Mouse (Mus musculus): ENCODE data around the gene Eprs. TPM values are rescaled to one million over a fixed set of nuclear protein-coding genes. Genes with fewer than 3 reads are reported as not detected.

Gene Eprs
- total and polyA plus RNA-seq, 3 experiments: 16.2 to 289 (median 227) TPM

DNA sequence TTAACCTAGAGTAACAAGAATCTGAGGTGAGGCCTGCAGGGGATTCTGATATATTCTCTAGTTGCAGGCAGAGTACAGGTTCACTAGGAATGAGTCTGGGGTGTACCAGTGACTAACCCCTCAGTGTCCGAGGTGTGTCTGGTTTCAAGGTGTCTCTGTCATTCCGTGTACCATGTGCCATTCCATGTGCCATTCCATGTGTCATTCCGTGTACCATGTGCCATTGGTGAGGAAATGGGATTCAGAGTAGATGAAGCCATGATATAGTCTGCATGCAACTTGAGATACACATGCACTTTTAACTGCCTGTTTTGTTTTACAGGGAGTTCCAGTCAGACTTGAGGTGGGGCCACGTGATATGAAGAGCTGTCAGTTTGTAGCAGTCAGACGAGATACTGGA, 57.0 kb downstream of the Eprs start:
- H3K9me3 ChIP-seq (replicated peaks): no peaks in the 10 kb centered on the region
- peaks cover 92% of the 10 kb centered on the region for H3K36me3 ChIP-seq (replicated peaks)
- H3K4me1 ChIP-seq (ENCODE audit: insufficient read depth, low read depth, low read length): peaks cover 2% of the 10 kb centered on the region; the same call in 1 of the 2 replicates
- TF ChIP-seq GATA1 (IDR thresholded peaks at IDR 0.05; ENCODE audit: borderline replicate concordance, low read length) (no peak), TAL1 (conservative IDR thresholded peaks at IDR 0.05; ENCODE audit: low read depth, low read length) (no peak), GATA2 (IDR thresholded peaks at IDR 0.05; ENCODE audit: borderline replicate concordance, low read depth, low read length) (no peak), CTCF (IDR thresholded peaks at IDR 0.05; ENCODE audit: low read depth, low read length) (no peak), POLR2AphosphoS5 (IDR thresholded peaks at IDR 0.05; ENCODE audit: insufficient replicate concordance, low read depth, low read length) (no peak)
- DNase-seq (ENCODE audit: low spot score) (no peak), ATAC-seq (ENCODE audit: extremely low read depth, insufficient number of reproducible peaks, low FRiP score, poor library complexity, severe bottlenecking) (no peak)
- no peaks in the 10 kb centered on the region for H3K27me3 ChIP-seq (ENCODE audit: insufficient read depth, low read length)
- no peak overlapping the region for H3K4me3 ChIP-seq (ENCODE audit: low read depth, low read length)

DNA sequence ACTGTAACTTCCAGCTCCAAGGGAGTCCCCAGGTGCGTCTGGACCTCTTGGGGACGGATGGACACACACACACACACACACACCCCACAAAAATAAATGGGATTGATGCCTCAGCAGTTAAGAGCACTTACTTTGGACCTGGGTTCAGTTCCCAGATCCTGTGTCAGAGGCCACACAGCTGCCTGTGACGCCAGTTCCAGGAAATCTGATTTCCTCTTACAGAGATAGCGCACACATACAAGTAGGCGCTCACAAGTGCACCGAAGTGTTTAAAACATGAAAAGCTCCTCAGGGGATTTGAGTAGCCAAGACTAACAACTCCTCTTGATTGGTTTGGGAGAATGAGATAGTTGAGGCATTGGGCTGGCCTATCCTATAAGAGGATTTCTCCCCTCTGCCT, 57.9 kb downstream of the Eprs start:
- ATAC-seq (ENCODE audit: extremely low read depth, insufficient number of reproducible peaks, low FRiP score, poor library complexity, severe bottlenecking): no peak
- peaks cover 91% of the 10 kb centered on the region for H3K36me3 ChIP-seq (replicated peaks)

GRCm38 (mm10) chr1:185426583-185426982, 63.7 kb downstream of the Eprs start:
- peaks cover 2% of the 10 kb centered on the region; the same call in 1 of the 2 replicates for H3K4me1 ChIP-seq (ENCODE audit: insufficient read depth, low read depth, low read length)
- no peak overlapping the region for H3K4me3 ChIP-seq (ENCODE audit: low read depth, low read length)
- no peaks in the 10 kb centered on the region for H3K27me3 ChIP-seq (ENCODE audit: insufficient read depth, low read length)
- TF ChIP-seq POLR2AphosphoS5 (IDR thresholded peaks at IDR 0.05; ENCODE audit: insufficient replicate concordance, low read depth, low read length) (no peak), CTCF (IDR thresholded peaks at IDR 0.05; ENCODE audit: low read depth, low read length) (no peak), TAL1 (conservative IDR thresholded peaks at IDR 0.05; ENCODE audit: low read depth, low read length) (no peak), GATA1 (IDR thresholded peaks at IDR 0.05; ENCODE audit: borderline replicate concordance, low read length) (no peak), GATA2 (IDR thresholded peaks at IDR 0.05; ENCODE audit: borderline replicate concordance, low read depth, low read length) (no peak)
- H3K9me3 ChIP-seq (replicated peaks): no peaks in the 10 kb centered on the region
- DNase-seq (ENCODE audit: low spot score) (no peak), ATAC-seq (ENCODE audit: extremely low read depth, insufficient number of reproducible peaks, low FRiP score, poor library complexity, severe bottlenecking) (no peak)
- peaks cover 70% of the 10 kb centered on the region for H3K36me3 ChIP-seq (replicated peaks)

More for the DNA sequence above, 57.9 kb downstream of the Eprs start:
- Histone ChIP-seq H3K27me3 (ENCODE audit: insufficient read depth, low read length) (no peaks in the 10 kb centered on the region), H3K9me3 (replicated peaks) (no peaks in the 10 kb centered on the region), H3K4me1 (ENCODE audit: insufficient read depth, low read depth, low read length) (peaks cover 2% of the 10 kb centered on the region; the same call in 1 of the 2 replicates), H3K4me3 (ENCODE audit: low read depth, low read length) (no peak overlapping the region)
- no peak for DNase-seq (ENCODE audit: low spot score)
- TF ChIP-seq POLR2AphosphoS5 (IDR thresholded peaks at IDR 0.05; ENCODE audit: insufficient replicate concordance, low read depth, low read length) (no peak), GATA2 (IDR thresholded peaks at IDR 0.05; ENCODE audit: borderline replicate concordance, low read depth, low read length) (no peak), GATA1 (IDR thresholded peaks at IDR 0.05; ENCODE audit: borderline replicate concordance, low read length) (no peak), CTCF (IDR thresholded peaks at IDR 0.05; ENCODE audit: low read depth, low read length) (no peak), TAL1 (conservative IDR thresholded peaks at IDR 0.05; ENCODE audit: low read depth, low read length) (no peak)

GRCm38 (mm10) chr1:185430488-185430887, 67.6 kb downstream of the Eprs start:
- ATAC-seq (ENCODE audit: extremely low read depth, insufficient number of reproducible peaks, low FRiP score, poor library complexity, severe bottlenecking): no peak
- peaks cover 21% of the 10 kb centered on the region for H3K4me1 ChIP-seq (ENCODE audit: insufficient read depth, low read depth, low read length)

DNA sequence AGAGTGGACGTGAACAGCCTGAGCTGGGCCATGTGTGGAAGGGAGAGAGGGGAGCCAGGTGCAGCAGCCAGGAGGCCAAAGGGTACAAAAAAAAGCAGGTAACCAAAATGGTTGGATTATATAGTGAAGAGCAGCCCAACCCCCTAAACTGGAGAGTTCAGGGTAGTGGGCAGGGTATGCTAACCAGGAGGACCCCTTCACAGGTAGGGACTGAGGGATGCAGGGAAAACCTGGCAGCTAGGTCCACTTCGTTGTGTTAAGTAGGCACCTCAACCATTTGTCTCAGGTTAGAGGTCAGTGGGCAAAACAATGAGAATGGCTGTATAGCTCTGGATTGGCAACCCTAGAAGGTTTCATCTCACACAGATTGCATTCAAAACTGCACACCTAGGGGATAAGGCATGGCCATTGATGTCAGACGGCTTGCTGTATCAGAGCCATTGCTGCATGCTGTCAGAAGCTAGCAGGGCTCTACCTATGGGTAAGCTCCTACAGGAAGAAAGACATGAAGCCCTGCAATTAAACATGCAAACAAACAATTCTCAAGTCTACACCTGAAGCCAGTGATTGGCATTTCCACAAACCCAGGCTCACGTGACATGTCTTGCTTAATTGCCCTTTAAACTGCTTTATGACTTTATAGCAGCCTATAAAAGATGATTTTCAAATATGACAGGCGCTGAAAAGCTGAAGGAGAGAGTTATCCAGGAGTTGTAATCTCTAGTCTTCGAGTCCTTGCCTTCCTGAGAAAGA, 68.6 kb downstream of the Eprs start:
- H3K4me3 ChIP-seq (ENCODE audit: low read depth, low read length): no peak overlapping the region
- H3K4me1 ChIP-seq (ENCODE audit: insufficient read depth, low read depth, low read length): peaks cover 21% of the 10 kb centered on the region
- peaks cover 30% of the 10 kb centered on the region for H3K36me3 ChIP-seq (replicated peaks)
- ATAC-seq (ENCODE audit: extremely low read depth, insufficient number of reproducible peaks, low FRiP score, poor library complexity, severe bottlenecking) (no peak), DNase-seq (ENCODE audit: low spot score) (no peak)
- no peaks in the 10 kb centered on the region for H3K9me3 ChIP-seq (replicated peaks)
- H3K27me3 ChIP-seq (ENCODE audit: insufficient read depth, low read length): no peaks in the 10 kb centered on the region
- TF ChIP-seq GATA1 (IDR thresholded peaks at IDR 0.05; ENCODE audit: borderline replicate concordance, low read length): no peak
- TF ChIP-seq TAL1 (conservative IDR thresholded peaks at IDR 0.05; ENCODE audit: low read depth, low read length): no peak
- TF ChIP-seq GATA2 (IDR thresholded peaks at IDR 0.05; ENCODE audit: borderline replicate concordance, low read depth, low read length): no peak
- TF ChIP-seq CTCF (IDR thresholded peaks at IDR 0.05; ENCODE audit: low read depth, low read length): no peak
- no peak for TF ChIP-seq POLR2AphosphoS5 (IDR thresholded peaks at IDR 0.05; ENCODE audit: insufficient replicate concordance, low read depth, low read length)

More at GRCm38 (mm10) chr1:185430488-185430887, 67.6 kb downstream of the Eprs start:
- H3K9me3 ChIP-seq (replicated peaks): no peaks in the 10 kb centered on the region
- TF ChIP-seq GATA1 (IDR thresholded peaks at IDR 0.05; ENCODE audit: borderline replicate concordance, low read length): no peak
- TF ChIP-seq GATA2 (IDR thresholded peaks at IDR 0.05; ENCODE audit: borderline replicate concordance, low read depth, low read length): no peak
- no peak for TF ChIP-seq CTCF (IDR thresholded peaks at IDR 0.05; ENCODE audit: low read depth, low read length)
- no peak for TF ChIP-seq TAL1 (conservative IDR thresholded peaks at IDR 0.05; ENCODE audit: low read depth, low read length)
- no peak for TF ChIP-seq POLR2AphosphoS5 (IDR thresholded peaks at IDR 0.05; ENCODE audit: insufficient replicate concordance, low read depth, low read length)
- H3K4me3 ChIP-seq (ENCODE audit: low read depth, low read length): no peak overlapping the region
- no peak for DNase-seq (ENCODE audit: low spot score)
- no peaks in the 10 kb centered on the region for H3K27me3 ChIP-seq (ENCODE audit: insufficient read depth, low read length)
- H3K36me3 ChIP-seq (replicated peaks): peaks cover 37% of the 10 kb centered on the region

- H3K36me3 ChIP-seq (replicated peaks): peaks cover 24% of the 10 kb centered on the region
- no peaks in the 10 kb centered on the region for H3K9me3 ChIP-seq (replicated peaks)
- ATAC-seq (ENCODE audit: extremely low read depth, insufficient number of reproducible peaks, low FRiP score, poor library complexity, severe bottlenecking) (no peak), DNase-seq (ENCODE audit: low spot score) (no peak)
- H3K27me3 ChIP-seq (ENCODE audit: insufficient read depth, low read length): no peaks in the 10 kb centered on the region
- TF ChIP-seq POLR2AphosphoS5 (IDR thresholded peaks at IDR 0.05; ENCODE audit: insufficient replicate concordance, low read depth, low read length) (no peak), GATA2 (IDR thresholded peaks at IDR 0.05; ENCODE audit: borderline replicate concordance, low read depth, low read length) (no peak), TAL1 (conservative IDR thresholded peaks at IDR 0.05; ENCODE audit: low read depth, low read length) (no peak), CTCF (IDR thresholded peaks at IDR 0.05; ENCODE audit: low read depth, low read length) (no peak), GATA1 (IDR thresholded peaks at IDR 0.05; ENCODE audit: borderline replicate concordance, low read length) (no peak)
- peaks cover 21% of the 10 kb centered on the region for H3K4me1 ChIP-seq (ENCODE audit: insufficient read depth, low read depth, low read length)
- H3K4me3 ChIP-seq (ENCODE audit: low read depth, low read length): no peak overlapping the region
Observed at GRCm38 (mm10) chr1:185431998-185432317, 69.1 kb downstream of the Eprs start.

Data from G1E (cell line).